ENCODE assay signal across 8 mouse cellular contexts in genomic region chr7:19284763-19285162, GRCm38 (mm10). TPM values are rescaled to one million over a fixed set of nuclear protein-coding genes. Genes with fewer than 3 reads are reported as not detected.
DNase-seq lines count a peak whose midpoint lies in the region; ATAC-seq and TF ChIP-seq lines count a peak whose summit lies in the region.

No protein-coding gene starts in this region.

- DNase-seq in B cell, adult 2 months = peak; percentile 80 to 84
- DNase-seq in G1E (ENCODE audit: low spot score) = no peak
- DNase-seq in liver, postnatal 0 days = peak; percentile 80
- peak; percentile 85 for DNase-seq in right cerebral cortex, postnatal 4 days
- DNase-seq in yolk sac, embryonic 10.5 days (ENCODE audit: low spot score) = no peak

- H3K9me3 ChIP-seq in intestine, postnatal 0 days (ENCODE audit: control insufficient read depth) = no peaks in the 10 kb centered on the region
- no peaks in the 10 kb centered on the region for H3K9me3 ChIP-seq in intestine, embryonic 16.5 days (ENCODE audit: control insufficient read depth, low read length)
- H3K9me3 ChIP-seq in G1E (replicated peaks) = no peaks in the 10 kb centered on the region
- H3K9me3 ChIP-seq in liver, postnatal 0 days (ENCODE audit: low read length) = no peaks in the 10 kb centered on the region

- no peak for ATAC-seq in intestine, postnatal 0 days
- ATAC-seq in intestine, embryonic 16.5 days = no peak
- no peak for ATAC-seq in G1E (ENCODE audit: extremely low read depth, insufficient number of reproducible peaks, low FRiP score, poor library complexity, severe bottlenecking)
- no peak for ATAC-seq in liver, postnatal 0 days

- H3K27ac ChIP-seq in intestine, postnatal 0 days (ENCODE audit: low read depth, low read length) = no peak overlapping the region
- H3K27ac ChIP-seq in intestine, embryonic 16.5 days (ENCODE audit: low read length) = no peak overlapping the region
- no peak overlapping the region for H3K27ac ChIP-seq in embryonic fibroblast, embryonic 13.5 days (ENCODE audit: insufficient read depth, low read length)
- no peak overlapping the region for H3K27ac ChIP-seq in liver, postnatal 0 days (ENCODE audit: low read depth)

- no peak overlapping the region for H3K4me2 ChIP-seq in intestine, postnatal 0 days (replicated peaks; ENCODE audit: low read depth)
- no peak overlapping the region for H3K4me2 ChIP-seq in intestine, embryonic 16.5 days (ENCODE audit: low read depth, low read length)
- no peak overlapping the region for H3K4me2 ChIP-seq in liver, postnatal 0 days (ENCODE audit: low read depth, low read length)

- H3K36me3 ChIP-seq in intestine, postnatal 0 days (ENCODE audit: control insufficient read depth, insufficient read depth) = no peaks in the 10 kb centered on the region
- H3K36me3 ChIP-seq in intestine, embryonic 16.5 days (ENCODE audit: control insufficient read depth, insufficient read depth, low read length) = no peaks in the 10 kb centered on the region
- no peaks in the 10 kb centered on the region for H3K36me3 ChIP-seq in G1E (replicated peaks)
- no peaks in the 10 kb centered on the region for H3K36me3 ChIP-seq in liver, postnatal 0 days (replicated peaks; ENCODE audit: insufficient read depth, low read length)

- WGBS in intestine, postnatal 0 days = 33% methylated on average over 4 of the region's 4 CpGs
- WGBS in intestine, embryonic 16.5 days = 28% methylated on average over 4 of the region's 4 CpGs
- WGBS in liver, postnatal 0 days (ENCODE audit: insufficient replicate concordance) = 30% methylated on average over 4 of the region's 4 CpGs

- H3K27me3 ChIP-seq in intestine, postnatal 0 days (replicated peaks; ENCODE audit: control insufficient read depth, insufficient read depth, low read length) = peaks cover 19% of the 10 kb centered on the region
- peaks cover 29% of the 10 kb centered on the region for H3K27me3 ChIP-seq in intestine, embryonic 16.5 days (replicated peaks; ENCODE audit: control insufficient read depth, insufficient read depth, low read length)
- H3K27me3 ChIP-seq in G1E (ENCODE audit: insufficient read depth, low read length) = peaks cover 22% of the 10 kb centered on the region
- H3K27me3 ChIP-seq in liver, postnatal 0 days (ENCODE audit: insufficient read depth, low read length) = peaks cover 31% of the 10 kb centered on the region

- no peaks in the 10 kb centered on the region; the same call in 1 of the 2 replicates for H3K4me1 ChIP-seq in intestine, postnatal 0 days (replicated peaks; ENCODE audit: control insufficient read depth, insufficient read depth, low read length)
- H3K4me1 ChIP-seq in intestine, embryonic 16.5 days (ENCODE audit: control insufficient read depth, insufficient read depth, low read length) = peaks cover 10% of the 10 kb centered on the region
- peaks cover 23% of the 10 kb centered on the region for H3K4me1 ChIP-seq in G1E (ENCODE audit: insufficient read depth, low read depth, low read length)
- H3K4me1 ChIP-seq in embryonic fibroblast, embryonic 13.5 days (ENCODE audit: control insufficient read depth, insufficient read depth, low read length) = no peaks in the 10 kb centered on the region
- peaks cover 9% of the 10 kb centered on the region for H3K4me1 ChIP-seq in liver, postnatal 0 days (ENCODE audit: insufficient read depth)

- no peak for TF ChIP-seq POLR2A in embryonic fibroblast, embryonic 13.5 days (IDR thresholded peaks at IDR 0.05; ENCODE audit: low read depth, low read length)

- H3K9ac ChIP-seq in intestine, postnatal 0 days (ENCODE audit: low read depth, low read length) = no peak overlapping the region
- H3K9ac ChIP-seq in intestine, embryonic 16.5 days (ENCODE audit: low read depth, low read length) = no peak overlapping the region
- no peak overlapping the region for H3K9ac ChIP-seq in liver, postnatal 0 days (replicated peaks)

- no peak for TF ChIP-seq EP300 in liver, postnatal 0 days (IDR thresholded peaks at IDR 0.05; ENCODE audit: low read depth)

- H3K4me3 ChIP-seq in intestine, postnatal 0 days (ENCODE audit: low read depth, low read length) = no peak overlapping the region
- no peak overlapping the region for H3K4me3 ChIP-seq in intestine, embryonic 16.5 days (ENCODE audit: low read length)
- H3K4me3 ChIP-seq in G1E (ENCODE audit: low read depth, low read length) = no peak overlapping the region
- no peak overlapping the region for H3K4me3 ChIP-seq in embryonic fibroblast, embryonic 13.5 days (ENCODE audit: insufficient read depth, low read length)
- no peak overlapping the region for H3K4me3 ChIP-seq in liver, postnatal 0 days (ENCODE audit: low read depth, low read length)

- peak; percentile 81 for TF ChIP-seq CTCF in intestine, postnatal 0 days (IDR thresholded peaks at IDR 0.05; ENCODE audit: low read depth)
- peak; percentile 58 for TF ChIP-seq CTCF in G1E (IDR thresholded peaks at IDR 0.05; ENCODE audit: low read depth, low read length)
- TF ChIP-seq CTCF in embryonic fibroblast, embryonic 13.5 days (IDR thresholded peaks at IDR 0.05; ENCODE audit: borderline replicate concordance, insufficient read depth, low read length) = peak; percentile 33; the same call in 1 of the 2 replicates
- TF ChIP-seq CTCF in liver, postnatal 0 days (IDR thresholded peaks at IDR 0.05; ENCODE audit: low read depth) = peak; percentile 90

RNA-seq across cellular contexts. Expression of gene Rtn2, which starts 2.3 kb away (rescaled TPM):
- 7.1 and 9.3 TPM in 2 replicates for polyA plus RNA-seq in intestine, postnatal 0 days (2015; fragmentation: Nextera tagmentation; extraction: Ambion mirVana)
- polyA plus RNA-seq in intestine, embryonic 16.5 days (2015; fragmentation: Nextera tagmentation; extraction: Ambion mirVana) = 10.3 and 11.8 TPM in 2 replicates
- total RNA-seq in G1E (2014; fragmentation: Nextera tagmentation) (0.73 and 0.98 TPM in 2 replicates), G1E (2017) (0.06 and 0.11 TPM in 2 replicates)
- 0.94 and 0.96 TPM in 2 replicates for polyA plus RNA-seq in G1E (2012)
- polyA plus RNA-seq in embryonic fibroblast, embryonic 13.5 days (2011; ENCODE audit: insufficient read length, low read depth, missing spikeins) = 6.8 and 7.8 TPM in 2 replicates
- 1.5 and 4.6 TPM in 2 replicates for polyA plus RNA-seq in liver, postnatal 0 days (2015; fragmentation: Nextera tagmentation; extraction: Ambion mirVana)

RNA-seq across cellular contexts. Expression of gene Ppm1n, which starts 4.9 kb away (rescaled TPM):
- polyA plus RNA-seq in intestine, postnatal 0 days (2015; fragmentation: Nextera tagmentation; extraction: Ambion mirVana) = 0.12 and 0.14 TPM in 2 replicates
- polyA plus RNA-seq in intestine, embryonic 16.5 days (2015; fragmentation: Nextera tagmentation; extraction: Ambion mirVana) = 0.29 and 0.32 TPM in 2 replicates
- total RNA-seq in G1E (2014; fragmentation: Nextera tagmentation) (not detected in 2 replicates), G1E (2017) (not detected in 2 replicates)
- polyA plus RNA-seq in G1E (2012) = not detected in 2 replicates
- not detected in 2 replicates for polyA plus RNA-seq in embryonic fibroblast, embryonic 13.5 days (2011; ENCODE audit: insufficient read length, low read depth, missing spikeins)
- 0.15 TPM in 1 of 2 replicates, not detected in the other for polyA plus RNA-seq in liver, postnatal 0 days (2015; fragmentation: Nextera tagmentation; extraction: Ambion mirVana)

RNA-seq across cellular contexts. Expression of gene Vasp, which starts 13.1 kb away (rescaled TPM):
- 98.5 and 106 TPM in 2 replicates for polyA plus RNA-seq in intestine, postnatal 0 days (2015; fragmentation: Nextera tagmentation; extraction: Ambion mirVana)
- polyA plus RNA-seq in intestine, embryonic 16.5 days (2015; fragmentation: Nextera tagmentation; extraction: Ambion mirVana) = 106 and 120 TPM in 2 replicates
- 146 and 171 TPM in 2 replicates for total RNA-seq in G1E (2014; fragmentation: Nextera tagmentation)
- 239 and 292 TPM in 2 replicates for total RNA-seq in G1E (2017)
- polyA plus RNA-seq in G1E (2012) = 560 and 712 TPM in 2 replicates
- 161 and 186 TPM in 2 replicates for polyA plus RNA-seq in embryonic fibroblast, embryonic 13.5 days (2011; ENCODE audit: insufficient read length, low read depth, missing spikeins)
- polyA plus RNA-seq in liver, postnatal 0 days (2015; fragmentation: Nextera tagmentation; extraction: Ambion mirVana) = 36.2 and 36.4 TPM in 2 replicates

RNA-seq across cellular contexts. Expression of gene Fosb, which starts 25.1 kb away (rescaled TPM):
- polyA plus RNA-seq in intestine, postnatal 0 days (2015; fragmentation: Nextera tagmentation; extraction: Ambion mirVana) = 0.12 and 0.54 TPM in 2 replicates
- 0.10 and 0.21 TPM in 2 replicates for polyA plus RNA-seq in intestine, embryonic 16.5 days (2015; fragmentation: Nextera tagmentation; extraction: Ambion mirVana)
- 0.19 TPM in 1 of 2 replicates, not detected in the other for total RNA-seq in G1E (2014; fragmentation: Nextera tagmentation)
- 0.29 and 0.38 TPM in 2 replicates for total RNA-seq in G1E (2017)
- 0.50 and 0.61 TPM in 2 replicates for polyA plus RNA-seq in G1E (2012)
- 2.1 and 2.7 TPM in 2 replicates for polyA plus RNA-seq in embryonic fibroblast, embryonic 13.5 days (2011; ENCODE audit: insufficient read length, low read depth, missing spikeins)
- polyA plus RNA-seq in liver, postnatal 0 days (2015; fragmentation: Nextera tagmentation; extraction: Ambion mirVana) = 0.06 TPM in 1 of 2 replicates, not detected in the other

RNA-seq across cellular contexts. Expression of gene Opa3, which starts 56.6 kb away (rescaled TPM):
- 26.5 and 27.5 TPM in 2 replicates for polyA plus RNA-seq in intestine, postnatal 0 days (2015; fragmentation: Nextera tagmentation; extraction: Ambion mirVana)
- 40.6 and 40.9 TPM in 2 replicates for polyA plus RNA-seq in intestine, embryonic 16.5 days (2015; fragmentation: Nextera tagmentation; extraction: Ambion mirVana)
- total RNA-seq in G1E (2014; fragmentation: Nextera tagmentation) (13.8 and 14.2 TPM in 2 replicates), G1E (2017) (14.8 and 15.2 TPM in 2 replicates)
- 7.7 and 8.4 TPM in 2 replicates for polyA plus RNA-seq in G1E (2012)
- 21.8 and 24.4 TPM in 2 replicates for polyA plus RNA-seq in embryonic fibroblast, embryonic 13.5 days (2011; ENCODE audit: insufficient read length, low read depth, missing spikeins)
- polyA plus RNA-seq in liver, postnatal 0 days (2015; fragmentation: Nextera tagmentation; extraction: Ambion mirVana) = 8.7 and 9.7 TPM in 2 replicates

Comparison
In these comparisons a context has a peak if more than half of its experiments do, and no peak if none do; other contexts are left out.
1. CTCF ChIP-seq: peak in every context shown above with its lines; median percentile 90 in liver, postnatal 0 days; 81 in intestine, postnatal 0 days; 58 in G1E; 33 in embryonic fibroblast, embryonic 13.5 days.
2. DNase-seq: peak in B cell, adult 2 months (2 of 2), liver, postnatal 0 days (single experiment) and right cerebral cortex, postnatal 4 days (single experiment); none in G1E (single experiment) and yolk sac, embryonic 10.5 days (single experiment).